Mouse (Mus musculus): Measurements from ENCODE around the gene Ubn2.

GRCm38 (mm10) chr6:38515201-38515600 is 81.5 kb downstream of the Ubn2 start:
- TF ChIP-seq CTCF (IDR thresholded peaks at IDR 0.05; ENCODE audit: low read depth), result no peak
- TF ChIP-seq EP300 (IDR thresholded peaks at IDR 0.05; ENCODE audit: low read depth), result no peak
